Mouse (Mus musculus): ENCODE data around the gene Anks1. TPM values are rescaled to one million over a fixed set of nuclear protein-coding genes. Genes with fewer than 3 reads are reported as not detected.
A peak's percentile ranks its signal among the peaks of the same experiment; 100 is the strongest.
"Not testable (repeated sequence)": the region's sequence is repeated elsewhere in the genome, so short reads cannot be mapped to it uniquely, and the experiment has no call there.

Gene Anks1
- total and polyA plus RNA-seq, 3 experiments, result 6.6 to 13.3 (median 9.6) TPM

DNA sequence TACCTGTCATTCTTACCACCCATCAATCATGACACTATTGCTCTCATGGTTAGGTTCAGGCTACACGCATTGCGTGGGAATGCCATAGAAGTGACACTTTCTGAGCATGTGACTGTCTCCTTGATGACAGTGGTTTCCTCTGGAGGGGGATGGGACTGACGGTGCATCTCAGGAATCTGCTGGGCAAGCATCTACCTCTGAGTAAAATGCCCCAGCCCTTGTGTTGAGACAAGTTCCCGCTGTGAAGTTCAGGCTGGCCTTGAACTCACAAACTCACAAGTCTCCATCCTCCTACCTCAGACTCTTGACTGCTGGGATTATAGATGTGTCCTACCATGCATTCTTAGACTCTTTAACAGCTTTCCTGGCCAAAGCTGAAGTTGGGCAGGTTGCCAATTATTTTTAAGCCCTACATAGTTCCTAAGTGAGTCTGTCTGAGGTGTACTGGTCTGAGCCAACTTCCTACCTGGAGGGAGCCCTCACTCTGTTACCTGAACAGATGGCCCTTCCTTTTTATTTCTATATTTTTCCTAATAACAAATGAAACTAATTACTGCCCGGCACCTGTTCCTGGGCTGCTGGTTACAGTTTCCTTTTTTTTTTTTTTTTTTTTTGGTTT lies 72.5 kb downstream of the Anks1 start:
- ATAC-seq (ENCODE audit: extremely low read depth, insufficient number of reproducible peaks, low FRiP score, poor library complexity, severe bottlenecking), result no peak

DNA sequence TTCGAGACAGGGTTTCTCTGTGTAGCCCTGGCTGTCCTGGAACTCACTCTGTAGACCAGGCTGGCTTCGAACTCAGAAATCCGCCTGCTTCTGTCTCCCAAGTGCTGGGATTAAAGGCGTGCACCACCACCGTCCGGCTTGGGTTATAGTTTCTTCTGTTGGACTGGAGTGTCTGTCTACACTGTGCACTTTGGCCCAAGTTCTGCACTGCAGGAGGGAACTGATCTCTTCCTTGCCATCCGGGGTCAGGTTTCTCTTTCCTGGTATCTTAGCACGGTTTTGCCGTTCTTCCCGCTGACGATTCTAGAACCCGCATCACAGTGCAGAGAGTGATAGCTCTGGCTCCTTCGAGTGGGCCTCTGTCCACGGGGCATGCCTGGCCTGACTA lies 73.0 kb downstream of the Anks1 start:
- not testable (repeated sequence) for ATAC-seq (ENCODE audit: extremely low read depth, insufficient number of reproducible peaks, low FRiP score, poor library complexity, severe bottlenecking)
- peaks cover 84% of the 10 kb centered on the region for H3K36me3 ChIP-seq (replicated peaks)

More for the DNA sequence above, 72.5 kb downstream of the Anks1 start:
- TF ChIP-seq POLR2AphosphoS5 (IDR thresholded peaks at IDR 0.05; ENCODE audit: insufficient replicate concordance, low read depth, low read length) (no peak), CTCF (IDR thresholded peaks at IDR 0.05; ENCODE audit: low read depth, low read length) (no peak), TAL1 (conservative IDR thresholded peaks at IDR 0.05; ENCODE audit: low read depth, low read length) (no peak), GATA1 (IDR thresholded peaks at IDR 0.05; ENCODE audit: borderline replicate concordance, low read length) (no peak), GATA2 (IDR thresholded peaks at IDR 0.05; ENCODE audit: borderline replicate concordance, low read depth, low read length) (no peak)
- Histone ChIP-seq H3K4me3 (ENCODE audit: low read depth, low read length) (no peak overlapping the region), H3K9me3 (replicated peaks) (no peaks in the 10 kb centered on the region), H3K4me1 (ENCODE audit: insufficient read depth, low read depth, low read length) (no peaks in the 10 kb centered on the region), H3K27me3 (ENCODE audit: insufficient read depth, low read length) (no peaks in the 10 kb centered on the region), H3K36me3 (replicated peaks) (peaks cover 83% of the 10 kb centered on the region)
- no peak for DNase-seq (ENCODE audit: low spot score)

DNA sequence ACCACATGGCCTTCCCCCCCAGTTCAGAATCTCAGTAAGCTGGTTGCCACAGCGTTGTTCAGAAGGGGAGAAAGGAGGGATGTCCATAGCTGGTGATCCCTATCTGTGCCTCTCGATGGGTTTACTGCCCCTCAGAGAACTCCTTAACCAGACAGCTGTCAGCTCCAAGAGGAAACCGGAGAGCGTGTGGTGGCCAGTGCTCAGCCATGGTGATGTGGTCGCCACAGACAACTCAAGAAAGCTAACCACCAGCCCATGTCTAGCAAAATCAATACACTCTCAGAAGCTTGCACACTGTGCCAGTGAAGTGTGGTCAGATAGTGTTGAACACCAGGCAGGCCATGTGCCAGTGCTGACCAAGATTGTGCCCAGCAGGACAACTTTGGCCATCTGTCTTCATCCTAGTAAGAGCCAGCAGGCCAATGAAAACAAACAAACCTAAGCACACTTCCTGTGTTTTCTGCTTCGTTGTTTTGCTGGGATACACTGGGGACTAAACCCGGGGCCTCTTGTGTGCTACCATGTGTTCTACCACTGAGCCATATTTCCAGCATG lies 73.7 kb downstream of the Anks1 start:
- peaks cover 83% of the 10 kb centered on the region for H3K36me3 ChIP-seq (replicated peaks)
- ATAC-seq (ENCODE audit: extremely low read depth, insufficient number of reproducible peaks, low FRiP score, poor library complexity, severe bottlenecking) (no peak), DNase-seq (ENCODE audit: low spot score) (no peak)
- TF ChIP-seq GATA2 (IDR thresholded peaks at IDR 0.05; ENCODE audit: borderline replicate concordance, low read depth, low read length), result no peak
- no peak for TF ChIP-seq TAL1 (conservative IDR thresholded peaks at IDR 0.05; ENCODE audit: low read depth, low read length)
- no peak for TF ChIP-seq CTCF (IDR thresholded peaks at IDR 0.05; ENCODE audit: low read depth, low read length)
- TF ChIP-seq POLR2AphosphoS5 (IDR thresholded peaks at IDR 0.05; ENCODE audit: insufficient replicate concordance, low read depth, low read length), result no peak
- TF ChIP-seq GATA1 (IDR thresholded peaks at IDR 0.05; ENCODE audit: borderline replicate concordance, low read length), result no peak
- no peaks in the 10 kb centered on the region for H3K27me3 ChIP-seq (ENCODE audit: insufficient read depth, low read length)
- H3K4me1 ChIP-seq (ENCODE audit: insufficient read depth, low read depth, low read length), result no peaks in the 10 kb centered on the region
- no peaks in the 10 kb centered on the region for H3K9me3 ChIP-seq (replicated peaks)
- H3K4me3 ChIP-seq (ENCODE audit: low read depth, low read length), result no peak overlapping the region

More for the DNA sequence above, 73.0 kb downstream of the Anks1 start:
- not testable (repeated sequence) for DNase-seq (ENCODE audit: low spot score); H3K4me1 ChIP-seq (ENCODE audit: insufficient read depth, low read depth, low read length); H3K27me3 ChIP-seq (ENCODE audit: insufficient read depth, low read length); H3K4me3 ChIP-seq (ENCODE audit: low read depth, low read length); H3K9me3 ChIP-seq (replicated peaks)

DNA sequence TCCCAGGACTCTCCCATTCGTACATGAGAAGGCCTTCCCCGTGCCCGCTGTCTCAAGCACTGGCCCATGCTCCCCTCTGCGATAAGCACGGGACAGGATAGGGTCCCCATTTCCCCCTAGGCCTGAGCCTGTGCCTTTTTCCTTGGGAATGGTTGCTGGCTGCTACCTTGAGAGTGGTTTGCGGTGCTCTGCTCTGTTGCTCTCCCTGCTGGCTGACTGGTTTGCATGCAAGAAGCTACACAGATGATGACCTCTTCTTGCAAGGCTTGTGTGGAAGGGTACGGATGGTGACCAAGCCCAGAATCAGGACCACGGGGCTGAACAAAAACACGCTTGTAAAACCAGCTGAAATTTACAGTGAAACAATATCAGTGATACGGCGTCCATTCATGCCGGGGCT lies 75.3 kb downstream of the Anks1 start:
- DNase-seq (ENCODE audit: low spot score) (no peak), ATAC-seq (ENCODE audit: extremely low read depth, insufficient number of reproducible peaks, low FRiP score, poor library complexity, severe bottlenecking) (no peak)
- H3K4me1 ChIP-seq (ENCODE audit: insufficient read depth, low read depth, low read length), result no peaks in the 10 kb centered on the region
- peaks cover 81% of the 10 kb centered on the region for H3K36me3 ChIP-seq (replicated peaks)
- no peaks in the 10 kb centered on the region for H3K9me3 ChIP-seq (replicated peaks)
- TF ChIP-seq POLR2AphosphoS5 (IDR thresholded peaks at IDR 0.05; ENCODE audit: insufficient replicate concordance, low read depth, low read length) (no peak), TAL1 (conservative IDR thresholded peaks at IDR 0.05; ENCODE audit: low read depth, low read length) (no peak), CTCF (IDR thresholded peaks at IDR 0.05; ENCODE audit: low read depth, low read length) (no peak), GATA1 (IDR thresholded peaks at IDR 0.05; ENCODE audit: borderline replicate concordance, low read length) (no peak), GATA2 (IDR thresholded peaks at IDR 0.05; ENCODE audit: borderline replicate concordance, low read depth, low read length) (no peak)
- H3K4me3 ChIP-seq (ENCODE audit: low read depth, low read length), result no peak overlapping the region
- H3K27me3 ChIP-seq (ENCODE audit: insufficient read depth, low read length), result no peaks in the 10 kb centered on the region

DNA sequence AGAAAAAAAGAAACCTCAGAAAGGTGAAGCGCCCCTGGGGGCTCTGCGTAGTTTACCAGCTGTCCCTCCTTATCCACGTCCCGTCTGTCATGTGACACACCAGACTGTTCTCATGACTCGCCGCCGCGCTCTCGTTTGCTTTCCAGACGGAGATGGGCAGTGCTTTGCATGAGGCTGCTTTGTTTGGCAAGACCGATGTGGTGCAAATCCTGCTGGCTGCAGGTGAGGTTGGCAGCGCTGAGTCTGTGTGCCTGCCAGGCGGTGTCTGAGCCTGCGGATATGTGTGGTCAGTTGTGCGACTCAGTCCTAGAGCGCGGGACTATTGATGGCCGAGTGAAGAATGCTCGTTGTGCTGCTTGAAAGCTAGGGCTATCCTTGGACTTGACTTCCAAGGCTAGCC lies 77.0 kb downstream of the Anks1 start:
- no peaks in the 10 kb centered on the region for H3K27me3 ChIP-seq (ENCODE audit: insufficient read depth, low read length)
- H3K4me3 ChIP-seq (ENCODE audit: low read depth, low read length), result no peak overlapping the region
- no peak; the same call in 1 of the 2 replicates for TF ChIP-seq POLR2AphosphoS5 (IDR thresholded peaks at IDR 0.05; ENCODE audit: insufficient replicate concordance, low read depth, low read length)
- TF ChIP-seq GATA2 (IDR thresholded peaks at IDR 0.05; ENCODE audit: borderline replicate concordance, low read depth, low read length), result no peak
- TF ChIP-seq TAL1 (conservative IDR thresholded peaks at IDR 0.05; ENCODE audit: low read depth, low read length), result no peak
- TF ChIP-seq GATA1 (IDR thresholded peaks at IDR 0.05; ENCODE audit: borderline replicate concordance, low read length), result no peak
- no peak for TF ChIP-seq CTCF (IDR thresholded peaks at IDR 0.05; ENCODE audit: low read depth, low read length)
- H3K36me3 ChIP-seq (replicated peaks), result peaks cover 81% of the 10 kb centered on the region
- H3K4me1 ChIP-seq (ENCODE audit: insufficient read depth, low read depth, low read length), result no peaks in the 10 kb centered on the region
- DNase-seq (ENCODE audit: low spot score), result no peak
- H3K9me3 ChIP-seq (replicated peaks), result no peaks in the 10 kb centered on the region
- ATAC-seq (ENCODE audit: extremely low read depth, insufficient number of reproducible peaks, low FRiP score, poor library complexity, severe bottlenecking), result no peak

DNA sequence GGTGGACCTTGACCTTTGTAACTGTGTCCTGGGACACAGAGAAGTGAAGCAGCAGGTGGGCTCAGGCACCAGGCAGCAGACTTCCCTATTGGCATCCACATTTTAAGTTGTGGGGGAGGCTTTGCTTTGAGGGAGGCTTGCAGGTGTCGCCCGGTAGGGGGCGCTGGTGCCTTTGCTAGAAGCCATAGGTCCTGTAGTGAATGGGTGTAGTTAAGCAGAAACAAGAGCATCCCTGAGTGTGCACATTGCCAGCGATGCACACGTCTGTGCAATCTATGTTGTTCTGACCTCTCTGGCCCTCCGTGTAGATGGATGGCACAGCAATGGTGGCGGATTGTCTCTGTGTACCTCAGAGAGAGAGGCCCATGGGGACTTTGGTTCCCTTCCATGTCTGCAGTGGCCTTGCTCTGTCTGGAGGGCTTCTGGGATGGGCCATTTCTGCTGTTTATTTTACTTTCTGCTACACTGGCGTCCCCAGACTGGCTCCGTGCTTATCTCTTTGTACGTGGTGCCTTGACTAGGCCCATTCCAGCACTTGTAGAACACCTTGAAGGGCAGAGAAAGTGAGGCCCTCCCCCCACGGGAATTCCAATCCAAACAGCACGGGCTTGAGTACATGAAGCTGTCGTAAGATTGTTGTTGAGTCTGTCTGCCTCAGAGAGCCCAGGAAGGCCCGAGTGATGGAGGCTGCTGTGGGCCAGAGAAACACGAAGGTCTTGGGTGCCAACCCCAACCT lies 80.9 kb downstream of the Anks1 start:
- peak; percentile 73 for DNase-seq (ENCODE audit: low spot score)
- no peak for TF ChIP-seq GATA2 (IDR thresholded peaks at IDR 0.05; ENCODE audit: borderline replicate concordance, low read depth, low read length)
- no peak for TF ChIP-seq POLR2AphosphoS5 (IDR thresholded peaks at IDR 0.05; ENCODE audit: insufficient replicate concordance, low read depth, low read length)
- TF ChIP-seq TAL1 (conservative IDR thresholded peaks at IDR 0.05; ENCODE audit: low read depth, low read length), result no peak
- TF ChIP-seq GATA1 (IDR thresholded peaks at IDR 0.05; ENCODE audit: borderline replicate concordance, low read length), result no peak
- peak; percentile 80 for TF ChIP-seq CTCF (IDR thresholded peaks at IDR 0.05; ENCODE audit: low read depth, low read length)

More for the DNA sequence above, 80.9 kb downstream of the Anks1 start:
- Histone ChIP-seq H3K4me1 (ENCODE audit: insufficient read depth, low read depth, low read length) (no peaks in the 10 kb centered on the region), H3K27me3 (ENCODE audit: insufficient read depth, low read length) (no peaks in the 10 kb centered on the region), H3K9me3 (replicated peaks) (no peaks in the 10 kb centered on the region), H3K36me3 (replicated peaks) (peaks cover 89% of the 10 kb centered on the region), H3K4me3 (ENCODE audit: low read depth, low read length) (no peak overlapping the region)
- ATAC-seq (ENCODE audit: extremely low read depth, insufficient number of reproducible peaks, low FRiP score, poor library complexity, severe bottlenecking), result no peak
